Mouse (Mus musculus): ENCODE results near the gene Rab11fip4. TPM values are rescaled to one million over a fixed set of nuclear protein-coding genes. Genes with fewer than 3 reads are reported as not detected.

The Rab11fip4 gene
- polyA plus RNA-seq (2015; fragmentation: Nextera tagmentation; extraction: Ambion mirVana) = 1.3 and 2.0 TPM in 2 replicates

DNA sequence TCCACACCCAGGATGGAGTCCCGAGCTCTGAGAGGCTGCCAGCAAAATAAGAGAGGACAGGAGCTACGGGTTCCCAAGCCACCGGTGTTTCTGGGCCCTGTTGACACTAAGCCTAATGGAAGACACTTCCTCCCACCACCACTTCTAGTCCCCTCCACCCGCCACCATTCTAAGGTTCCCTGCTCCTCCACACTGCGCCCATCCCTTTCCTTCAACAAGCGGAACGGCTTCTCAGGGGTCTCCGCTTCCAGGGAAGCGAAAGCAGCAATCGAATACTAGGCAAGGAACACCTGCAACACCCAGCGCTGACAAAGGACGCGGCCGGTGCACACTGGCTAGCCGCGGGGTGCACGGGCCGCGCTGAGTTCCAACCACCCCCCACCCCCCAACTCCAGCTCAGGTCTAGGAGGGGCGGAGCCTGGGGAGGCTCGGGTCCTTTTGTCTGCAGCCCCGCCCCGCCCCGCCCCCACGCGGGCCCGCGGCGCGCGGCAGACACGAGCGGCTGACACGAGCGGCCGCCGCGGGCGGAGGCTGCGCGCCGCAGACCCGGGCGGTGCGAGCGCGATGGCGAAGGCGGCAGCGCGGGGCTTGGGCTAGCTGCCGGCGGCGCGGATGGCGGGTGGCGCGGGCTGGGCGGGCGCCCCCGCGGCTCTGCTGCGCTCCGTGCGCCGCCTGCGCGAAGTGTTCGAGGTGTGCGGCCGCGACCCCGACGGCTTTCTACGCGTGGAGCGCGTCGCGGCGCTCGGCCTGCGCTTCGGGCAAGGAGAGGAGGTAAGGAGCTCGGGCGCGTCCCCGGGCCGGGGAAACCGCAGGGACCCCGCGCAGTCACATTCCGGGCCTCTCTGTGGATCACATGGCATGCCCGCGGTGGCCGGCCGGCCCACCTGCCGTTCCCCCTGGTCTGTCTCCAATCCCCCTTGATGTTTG, at the start of gene Rab11fip4:
Rab11fip4 (plus strand) TSS at position 549 of the 927 bp plus-strand sequence.
- Histone ChIP-seq H3K9ac (ENCODE audit: low read depth, low read length) (peak within 1 kb of the TSS; percentile 55), H3K4me1 (ENCODE audit: control insufficient read depth, insufficient read depth, low read length) (peaks cover 5% of the 10 kb centered on the region), H3K27ac (ENCODE audit: low read length) (no peak within 1 kb of the TSS), H3K4me3 (ENCODE audit: low read length) (peak within 1 kb of the TSS; percentile 63), H3K27me3 (replicated peaks; ENCODE audit: control insufficient read depth, insufficient read depth, low read length) (peaks cover 48% of the 10 kb centered on the region), H3K36me3 (ENCODE audit: control insufficient read depth, insufficient read depth, low read length) (no peaks in the 10 kb centered on the region), H3K9me3 (ENCODE audit: control insufficient read depth, low read length) (no peaks in the 10 kb centered on the region), H3K4me2 (ENCODE audit: low read depth, low read length) (peak within 1 kb of the TSS; percentile 97)
- ATAC-seq = peak; percentile 44; the same call in 1 of the 2 replicates
- 2% methylated on average over 83 of the region's 98 CpGs for WGBS

DNA sequence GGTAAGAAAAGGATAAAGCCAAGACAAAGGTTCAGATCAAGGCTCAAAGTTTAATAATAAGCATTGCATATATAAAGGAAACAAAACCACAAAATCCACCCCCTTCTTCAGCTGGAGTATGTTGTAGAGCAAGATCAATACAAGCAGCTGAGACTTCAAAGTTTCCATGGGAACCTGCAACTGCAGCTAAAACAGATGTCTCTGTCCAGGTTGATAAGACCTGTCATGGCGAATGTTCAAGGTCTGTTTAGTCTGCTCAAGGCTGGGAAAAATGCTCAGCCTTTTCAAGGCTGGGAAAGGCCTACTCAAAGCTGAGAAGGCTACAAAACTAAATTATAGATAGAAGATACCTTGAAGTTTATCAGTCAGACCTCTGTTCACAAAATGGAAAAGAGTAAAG, 38.4 kb upstream of the Rab11fip4 start:
- Histone ChIP-seq H3K27ac (ENCODE audit: low read length) (no peak overlapping the region), H3K4me1 (ENCODE audit: control insufficient read depth, insufficient read depth, low read length) (no peaks in the 10 kb centered on the region), H3K9ac (ENCODE audit: low read depth, low read length) (no peak overlapping the region), H3K27me3 (replicated peaks; ENCODE audit: control insufficient read depth, insufficient read depth, low read length) (no peaks in the 10 kb centered on the region), H3K4me3 (ENCODE audit: low read length) (no peak overlapping the region), H3K4me2 (ENCODE audit: low read depth, low read length) (no peak overlapping the region), H3K9me3 (ENCODE audit: control insufficient read depth, low read length) (no peaks in the 10 kb centered on the region), H3K36me3 (ENCODE audit: control insufficient read depth, insufficient read depth, low read length) (peaks cover 4% of the 10 kb centered on the region; the same call in 1 of the 2 replicates)
- 62% methylated on average over 1 of the region's 1 CpGs for WGBS
- no peak for ATAC-seq

DNA sequence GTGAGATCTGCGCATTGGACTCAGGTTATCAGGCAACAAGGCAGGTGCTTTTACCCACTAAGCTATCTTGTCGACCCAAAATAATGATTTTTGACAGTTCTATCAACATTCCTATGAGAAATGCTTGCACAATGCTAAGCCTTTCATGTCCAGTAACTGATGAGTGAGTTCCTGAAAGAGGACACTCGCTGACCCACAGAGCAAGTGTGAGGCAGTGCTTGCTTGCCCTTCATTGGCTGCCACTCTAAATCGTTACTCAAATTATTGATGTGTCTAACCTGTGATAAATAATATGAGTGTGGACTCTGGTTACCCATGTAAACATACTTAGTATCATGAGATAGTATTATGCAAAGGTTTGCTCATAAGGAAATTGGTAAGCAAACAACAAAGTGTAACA, 30.5 kb upstream of the Rab11fip4 start:
- Histone ChIP-seq H3K9me3 (ENCODE audit: control insufficient read depth, low read length) (no peaks in the 10 kb centered on the region), H3K4me2 (ENCODE audit: low read depth, low read length) (no peak overlapping the region), H3K4me1 (ENCODE audit: control insufficient read depth, insufficient read depth, low read length) (no peaks in the 10 kb centered on the region), H3K27me3 (replicated peaks; ENCODE audit: control insufficient read depth, insufficient read depth, low read length) (no peaks in the 10 kb centered on the region), H3K36me3 (ENCODE audit: control insufficient read depth, insufficient read depth, low read length) (peaks cover 6% of the 10 kb centered on the region; the same call in 1 of the 2 replicates), H3K9ac (ENCODE audit: low read depth, low read length) (no peak overlapping the region), H3K27ac (ENCODE audit: low read length) (no peak overlapping the region), H3K4me3 (ENCODE audit: low read length) (no peak overlapping the region)
- ATAC-seq = no peak
- 88% methylated on average over 4 of the region's 4 CpGs for WGBS

DNA sequence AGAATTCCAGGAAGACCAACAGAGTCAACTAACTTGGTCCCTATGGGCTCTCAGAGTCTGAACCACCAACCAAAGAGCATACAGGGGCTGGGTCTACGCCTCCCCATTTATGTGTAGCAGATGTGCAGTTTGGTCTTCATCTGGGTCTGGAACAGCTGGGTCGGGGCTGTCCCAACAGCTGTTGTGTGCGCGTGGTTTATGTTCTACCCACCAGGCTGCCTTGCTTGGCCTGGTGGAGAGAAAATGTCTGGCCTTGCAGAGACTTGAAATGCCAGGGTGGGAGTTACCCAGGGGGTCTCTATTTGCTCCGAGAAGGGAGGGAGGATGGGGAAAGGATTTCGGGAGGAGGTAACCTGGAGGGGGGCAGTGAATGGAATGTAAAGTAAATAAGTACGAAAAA, 27.5 kb upstream of the Rab11fip4 start:
- no peaks in the 10 kb centered on the region for H3K9me3 ChIP-seq (ENCODE audit: control insufficient read depth, low read length)
- H3K9ac ChIP-seq (ENCODE audit: low read depth, low read length) = no peak overlapping the region
- no peak overlapping the region for H3K27ac ChIP-seq (ENCODE audit: low read length)
- H3K4me2 ChIP-seq (ENCODE audit: low read depth, low read length) = no peak overlapping the region
- H3K4me1 ChIP-seq (ENCODE audit: control insufficient read depth, insufficient read depth, low read length) = no peaks in the 10 kb centered on the region
- 88% methylated on average over 7 of the region's 7 CpGs for WGBS
- H3K36me3 ChIP-seq (ENCODE audit: control insufficient read depth, insufficient read depth, low read length) = peaks cover 10% of the 10 kb centered on the region
- no peak for ATAC-seq
- H3K4me3 ChIP-seq (ENCODE audit: low read length) = no peak overlapping the region
- H3K27me3 ChIP-seq (replicated peaks; ENCODE audit: control insufficient read depth, insufficient read depth, low read length) = no peaks in the 10 kb centered on the region

DNA sequence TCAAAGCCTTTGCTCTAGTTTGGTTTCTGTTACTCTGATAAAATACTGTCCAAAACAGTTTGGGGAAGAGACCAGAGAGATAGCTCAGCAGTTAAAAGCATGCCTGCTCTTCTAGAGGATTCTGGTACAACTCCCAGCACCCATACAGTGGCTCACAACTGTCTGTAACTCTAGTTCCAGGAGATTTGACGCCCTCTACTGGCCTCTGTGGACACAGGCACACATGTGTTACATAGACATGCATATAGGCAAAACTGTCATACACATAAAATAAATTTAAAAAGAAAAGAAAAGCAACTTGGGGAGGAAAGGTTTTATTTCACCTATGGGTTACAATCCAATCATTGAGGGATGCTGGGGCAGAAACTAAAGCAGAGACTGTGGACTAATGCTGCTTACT, 24.1 kb upstream of the Rab11fip4 start:
- no peak for ATAC-seq
- WGBS = 53% methylated on average over 1 of the region's 1 CpGs
- Histone ChIP-seq H3K9me3 (ENCODE audit: control insufficient read depth, low read length) (no peaks in the 10 kb centered on the region), H3K4me1 (ENCODE audit: control insufficient read depth, insufficient read depth, low read length) (no peaks in the 10 kb centered on the region), H3K36me3 (ENCODE audit: control insufficient read depth, insufficient read depth, low read length) (peaks cover 13% of the 10 kb centered on the region), H3K4me2 (ENCODE audit: low read depth, low read length) (no peak overlapping the region), H3K9ac (ENCODE audit: low read depth, low read length) (no peak overlapping the region), H3K4me3 (ENCODE audit: low read length) (no peak overlapping the region), H3K27me3 (replicated peaks; ENCODE audit: control insufficient read depth, insufficient read depth, low read length) (no peaks in the 10 kb centered on the region), H3K27ac (ENCODE audit: low read length) (no peak overlapping the region)

DNA sequence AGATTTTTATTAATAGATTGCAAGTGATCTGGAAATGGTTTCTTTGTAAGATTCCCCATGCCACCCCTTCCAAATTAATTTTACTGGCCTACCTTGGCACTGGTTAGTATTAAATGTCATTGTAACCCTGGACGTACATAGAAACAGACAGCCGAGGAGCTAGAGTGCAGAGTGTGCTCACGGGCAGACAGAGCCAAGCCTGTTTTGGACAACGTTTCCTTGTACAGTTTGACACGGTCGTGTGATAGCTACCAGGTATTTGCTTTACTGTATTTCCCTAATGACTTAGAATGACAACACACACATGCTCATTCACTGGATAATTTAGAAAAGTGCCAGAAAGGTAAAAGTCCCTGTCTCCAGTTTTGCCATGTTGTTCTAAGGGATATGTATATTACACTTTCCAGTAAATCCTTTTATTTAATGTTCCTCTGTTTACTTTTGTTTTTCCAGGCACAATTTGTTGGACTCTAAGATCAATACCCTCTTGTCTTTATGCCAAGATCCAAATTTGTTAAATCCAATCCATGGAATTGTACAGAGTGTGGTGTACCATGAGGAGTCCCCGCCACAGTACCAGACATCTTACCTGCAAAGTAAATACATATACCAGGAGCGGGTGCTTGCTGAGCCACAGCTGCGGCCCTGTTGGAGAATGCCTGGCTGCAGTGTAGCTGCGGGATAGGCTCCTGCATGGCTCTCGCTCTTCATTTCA, 22.7 kb upstream of the Rab11fip4 start:
- H3K4me2 ChIP-seq (ENCODE audit: low read depth, low read length) = no peak overlapping the region
- peaks cover 13% of the 10 kb centered on the region for H3K36me3 ChIP-seq (ENCODE audit: control insufficient read depth, insufficient read depth, low read length)
- no peak for ATAC-seq
- no peaks in the 10 kb centered on the region for H3K9me3 ChIP-seq (ENCODE audit: control insufficient read depth, low read length)
- H3K4me3 ChIP-seq (ENCODE audit: low read length) = no peak overlapping the region
- WGBS = 76% methylated on average over 11 of the region's 11 CpGs
- H3K9ac ChIP-seq (ENCODE audit: low read depth, low read length) = no peak overlapping the region
- no peaks in the 10 kb centered on the region for H3K27me3 ChIP-seq (replicated peaks; ENCODE audit: control insufficient read depth, insufficient read depth, low read length)
- H3K4me1 ChIP-seq (ENCODE audit: control insufficient read depth, insufficient read depth, low read length) = no peaks in the 10 kb centered on the region
- no peak overlapping the region for H3K27ac ChIP-seq (ENCODE audit: low read length)

DNA sequence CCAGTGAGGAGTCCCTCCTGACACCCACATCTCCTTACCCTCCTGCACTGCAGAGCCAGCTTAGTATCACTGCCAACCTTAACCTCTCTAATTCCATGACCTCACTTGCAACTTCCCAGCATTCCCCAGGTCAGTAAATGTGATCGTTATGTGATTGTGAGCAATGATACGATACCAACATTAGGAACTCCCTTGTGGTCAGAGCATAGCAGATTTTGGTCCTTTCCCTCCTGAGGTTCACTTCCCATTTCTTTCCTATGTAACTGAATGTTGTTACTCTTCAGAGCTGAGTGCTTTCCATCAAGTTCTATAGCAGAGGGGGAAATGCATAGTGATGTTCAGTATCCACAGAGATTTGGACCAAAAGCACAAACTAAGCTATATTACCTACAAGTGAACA, 20.7 kb upstream of the Rab11fip4 start:
- no peaks in the 10 kb centered on the region for H3K27me3 ChIP-seq (replicated peaks; ENCODE audit: control insufficient read depth, insufficient read depth, low read length)
- peaks cover 12% of the 10 kb centered on the region for H3K36me3 ChIP-seq (ENCODE audit: control insufficient read depth, insufficient read depth, low read length)
- ATAC-seq = no peak
- H3K27ac ChIP-seq (ENCODE audit: low read length) = no peak overlapping the region
- H3K9me3 ChIP-seq (ENCODE audit: control insufficient read depth, low read length) = no peaks in the 10 kb centered on the region
- H3K9ac ChIP-seq (ENCODE audit: low read depth, low read length) = no peak overlapping the region
- no peak overlapping the region for H3K4me2 ChIP-seq (ENCODE audit: low read depth, low read length)
- no peaks in the 10 kb centered on the region for H3K4me1 ChIP-seq (ENCODE audit: control insufficient read depth, insufficient read depth, low read length)
- WGBS = 90% methylated on average over 2 of the region's 2 CpGs
- no peak overlapping the region for H3K4me3 ChIP-seq (ENCODE audit: low read length)

DNA sequence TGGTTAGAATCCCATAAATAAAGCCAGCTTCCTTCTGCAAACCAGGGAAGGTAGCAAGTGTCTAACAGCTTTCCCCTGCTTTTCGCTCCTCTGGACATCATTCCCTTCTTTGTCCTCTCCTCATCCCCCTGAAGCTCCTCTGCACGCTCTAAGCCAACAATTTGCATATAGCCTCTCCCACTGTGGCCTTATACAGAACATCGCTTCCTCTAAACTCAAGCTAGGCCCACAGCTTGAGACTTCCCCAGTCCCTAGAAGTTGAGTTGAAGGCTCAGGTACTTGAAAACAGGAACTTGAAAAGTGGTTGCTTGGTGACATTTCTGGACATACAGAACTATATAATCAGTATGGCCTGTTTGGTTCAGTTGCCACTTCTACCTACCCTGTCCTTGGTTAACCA, 17.2 kb upstream of the Rab11fip4 start:
- H3K27ac ChIP-seq (ENCODE audit: low read length) = no peak overlapping the region
- H3K4me2 ChIP-seq (ENCODE audit: low read depth, low read length) = no peak overlapping the region
- no peaks in the 10 kb centered on the region for H3K27me3 ChIP-seq (replicated peaks; ENCODE audit: control insufficient read depth, insufficient read depth, low read length)
- no peak overlapping the region for H3K4me3 ChIP-seq (ENCODE audit: low read length)
- no peak for ATAC-seq
- H3K9ac ChIP-seq (ENCODE audit: low read depth, low read length) = no peak overlapping the region
- H3K36me3 ChIP-seq (ENCODE audit: control insufficient read depth, insufficient read depth, low read length) = peaks cover 4% of the 10 kb centered on the region; the same call in 1 of the 2 replicates
- H3K4me1 ChIP-seq (ENCODE audit: control insufficient read depth, insufficient read depth, low read length) = no peaks in the 10 kb centered on the region
- no peaks in the 10 kb centered on the region for H3K9me3 ChIP-seq (ENCODE audit: control insufficient read depth, low read length)
- 80% methylated on average over 3 of the region's 3 CpGs for WGBS

DNA sequence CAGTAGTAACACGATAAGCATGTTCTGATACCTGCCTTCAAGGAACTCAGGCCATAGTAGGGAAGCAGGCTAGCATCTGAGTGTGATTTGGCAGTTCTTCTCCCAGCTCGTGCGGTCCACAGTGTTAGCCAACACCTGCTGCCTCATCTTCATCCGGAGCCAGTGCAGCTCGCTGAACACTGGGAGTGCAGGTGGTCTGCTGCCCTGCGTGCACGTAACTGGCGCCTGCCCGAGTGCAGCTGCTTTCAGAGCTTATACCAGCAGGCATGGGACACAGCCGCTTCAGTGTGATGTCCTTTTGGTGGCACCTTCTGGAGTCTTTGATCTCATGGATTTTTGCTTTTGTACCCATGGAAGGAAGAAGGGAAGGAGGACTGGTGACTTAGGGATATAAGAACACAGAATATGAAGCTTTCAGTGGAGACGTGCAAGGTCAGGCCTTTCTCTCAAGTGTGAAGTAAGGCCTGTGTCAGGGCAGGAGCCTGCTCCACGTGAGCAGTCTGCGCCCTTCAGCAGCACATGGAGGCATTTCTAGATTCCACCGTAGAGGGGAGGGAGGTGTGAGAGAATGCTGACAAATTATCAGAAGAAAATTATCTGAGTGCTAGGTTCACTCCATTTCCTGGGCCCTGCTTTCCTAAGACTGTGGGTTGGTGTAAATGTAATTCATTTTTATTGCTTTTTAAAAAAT, 15.5 kb upstream of the Rab11fip4 start:
- no peaks in the 10 kb centered on the region for H3K27me3 ChIP-seq (replicated peaks; ENCODE audit: control insufficient read depth, insufficient read depth, low read length)
- no peak overlapping the region for H3K4me3 ChIP-seq (ENCODE audit: low read length)
- 91% methylated on average over 14 of the region's 14 CpGs for WGBS
- ATAC-seq = no peak
- peaks cover 4% of the 10 kb centered on the region; the same call in 1 of the 2 replicates for H3K36me3 ChIP-seq (ENCODE audit: control insufficient read depth, insufficient read depth, low read length)
- H3K4me2 ChIP-seq (ENCODE audit: low read depth, low read length) = no peak overlapping the region
- H3K27ac ChIP-seq (ENCODE audit: low read length) = no peak overlapping the region
- H3K4me1 ChIP-seq (ENCODE audit: control insufficient read depth, insufficient read depth, low read length) = no peaks in the 10 kb centered on the region
- no peaks in the 10 kb centered on the region for H3K9me3 ChIP-seq (ENCODE audit: control insufficient read depth, low read length)
- no peak overlapping the region for H3K9ac ChIP-seq (ENCODE audit: low read depth, low read length)

Data from intestine, embryonic 16.5 days (tissue).